Mouse (Mus musculus) kidney, adult 2 months (tissue): ENCODE data around the gene Sox5.

Experiments used
- CTCF ChIP-seq: fragments of 200-500 bp; conservative IDR thresholded peaks from 2 replicates; pipeline ENCODE4 v1.5.1; 2011; ENCODE audit warnings: low read depth, mild to moderate bottlenecking, control low read depth, low read length, moderate library complexity, mixed read lengths; ENCODE audit not compliant: insufficient read depth, insufficient read length
- POLR2A ChIP-seq: fragments of 200-500 bp; IDR thresholded peaks from one replicate; pipeline ENCODE4 v1.6.1; 2011; ENCODE audit warnings: low read depth, low read length, control low read depth

GRCm38 (mm10) chr6:144584854-144585253 is 196.9 kb downstream of the Sox5 start:
- TF ChIP-seq CTCF (no peak), POLR2A (no peak)
